Mouse (Mus musculus): ENCODE results near the gene Nupr1.

DNA sequence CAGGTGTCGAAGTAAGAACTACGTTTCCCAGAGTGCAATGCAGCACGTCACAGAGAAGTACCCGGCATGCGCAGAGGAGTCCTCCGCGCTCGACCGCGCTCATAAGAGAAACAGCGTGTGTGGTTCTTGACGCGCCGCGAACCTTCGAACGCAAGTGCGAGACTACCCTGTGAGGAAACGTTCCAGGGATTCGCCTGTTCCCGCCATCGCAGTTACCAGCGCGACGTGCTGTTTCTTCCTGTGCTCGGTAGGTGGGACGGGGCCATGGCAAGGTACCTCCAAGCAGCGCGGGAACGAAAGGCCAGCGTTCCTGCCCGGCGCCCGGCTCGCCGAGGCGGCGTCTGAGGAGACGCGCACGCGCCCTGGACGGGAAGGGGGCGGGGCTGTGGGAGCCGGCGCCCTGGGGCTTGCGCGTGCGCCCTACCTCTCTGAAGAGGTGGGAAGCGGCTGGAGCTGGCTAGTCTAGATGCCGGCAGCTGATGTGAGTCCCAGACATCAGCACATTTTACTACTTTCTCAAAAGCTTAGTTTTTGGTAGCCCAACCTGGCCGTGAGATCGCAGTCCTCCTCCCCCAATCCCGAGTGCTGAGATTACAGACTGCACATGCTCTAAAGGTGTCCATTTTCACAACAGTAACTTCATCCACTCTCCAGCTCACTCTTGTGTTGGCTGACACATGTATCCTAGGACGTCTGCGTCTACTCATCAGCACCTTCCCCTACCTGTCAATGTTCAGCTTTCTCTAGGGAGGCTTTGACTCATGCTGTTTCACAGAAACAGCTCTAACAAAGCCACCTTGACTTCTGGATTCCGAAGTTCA, 18.8 kb upstream of the Nupr1 start, which contains the start of gene Sgf29:
- TF ChIP-seq POLR2A (IDR thresholded peaks at IDR 0.05; ENCODE audit: borderline replicate concordance, low read depth, low read length): no peak
- TF ChIP-seq CTCF (IDR thresholded peaks at IDR 0.05; ENCODE audit: low read depth, low read length): no peak
